Mouse (Mus musculus) 3134 (cell line): Measurements from ENCODE around the gene Pkn1.

Source experiments
- DNase-seq: peaks from one replicate; pipeline ENCODE4 v3.0.0-alpha.2; 2011; ENCODE audit warnings: low spot score; ENCODE audit not compliant: insufficient read length; ENCODE audit errors: extremely low read depth

Gene Pkn1

DNA sequence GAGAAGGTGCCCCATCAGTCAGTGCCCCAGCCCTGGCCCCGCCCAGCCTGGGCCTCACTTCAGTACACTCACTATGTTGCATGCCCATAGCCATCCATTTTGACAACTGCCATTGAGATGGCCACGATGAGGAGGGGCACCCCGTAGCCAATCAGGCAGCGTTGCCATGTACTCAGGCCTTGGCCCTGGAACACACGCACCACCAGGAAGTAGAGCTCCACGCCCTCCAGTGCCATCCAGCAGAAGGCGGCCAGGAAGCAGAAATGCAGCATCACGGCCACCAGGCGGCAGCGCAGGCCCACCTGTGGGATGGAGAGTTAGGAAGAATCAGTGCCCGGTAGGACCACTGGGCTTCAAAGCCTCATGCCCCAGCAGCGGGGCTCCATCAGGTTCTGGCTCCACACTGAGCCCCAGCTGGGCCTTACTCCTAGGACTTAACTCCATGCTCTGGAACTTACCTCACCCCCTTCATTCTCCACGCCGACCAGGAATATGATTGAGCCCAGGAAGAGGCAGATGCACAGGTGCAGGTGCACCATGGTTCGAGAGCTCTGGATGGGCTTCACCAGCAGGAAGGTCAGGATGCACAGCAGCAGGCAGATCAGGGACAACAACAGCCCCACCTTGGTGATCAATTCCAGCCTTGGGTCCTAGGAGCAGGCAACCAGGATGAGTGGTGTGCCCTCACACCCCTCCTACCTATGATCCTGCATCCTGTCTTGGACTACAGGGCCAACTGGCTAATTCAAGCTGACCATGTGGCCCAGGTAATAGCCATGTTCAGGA, 25.9 kb upstream of the Pkn1 start:
- peak; percentile 73 for DNase-seq

DNA sequence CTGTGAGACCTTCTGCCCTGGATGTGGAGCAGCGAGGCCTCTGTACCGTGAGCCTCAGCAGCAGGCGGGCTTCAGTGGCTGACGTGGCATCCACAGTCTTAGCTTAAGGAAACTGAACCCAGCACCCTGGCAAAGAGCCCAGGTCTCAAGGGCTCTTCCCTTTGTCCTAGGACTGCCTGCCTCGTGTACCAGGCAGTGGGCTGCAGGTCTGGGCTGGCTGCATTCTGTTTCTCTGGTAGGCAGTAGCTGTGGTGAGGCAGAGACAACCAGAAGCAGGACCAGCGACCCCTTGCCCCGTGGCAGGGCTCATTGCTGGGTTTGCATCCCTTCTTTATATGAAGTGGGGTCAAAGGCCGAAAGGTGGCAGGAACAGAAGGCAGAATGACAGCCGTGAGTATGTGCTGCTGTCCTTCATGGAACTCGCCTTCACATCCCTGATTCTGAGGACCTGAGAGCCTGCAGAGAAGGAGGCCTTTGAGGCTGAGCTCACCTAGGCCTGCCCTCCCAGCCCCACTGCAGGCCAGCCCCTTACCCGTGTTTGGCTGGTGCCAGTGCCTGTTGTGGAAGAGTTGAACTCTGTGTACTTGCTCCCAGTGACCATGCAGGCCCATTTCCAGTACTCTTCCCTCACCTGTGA, 24.6 kb upstream of the Pkn1 start:
- no peak for DNase-seq

DNA sequence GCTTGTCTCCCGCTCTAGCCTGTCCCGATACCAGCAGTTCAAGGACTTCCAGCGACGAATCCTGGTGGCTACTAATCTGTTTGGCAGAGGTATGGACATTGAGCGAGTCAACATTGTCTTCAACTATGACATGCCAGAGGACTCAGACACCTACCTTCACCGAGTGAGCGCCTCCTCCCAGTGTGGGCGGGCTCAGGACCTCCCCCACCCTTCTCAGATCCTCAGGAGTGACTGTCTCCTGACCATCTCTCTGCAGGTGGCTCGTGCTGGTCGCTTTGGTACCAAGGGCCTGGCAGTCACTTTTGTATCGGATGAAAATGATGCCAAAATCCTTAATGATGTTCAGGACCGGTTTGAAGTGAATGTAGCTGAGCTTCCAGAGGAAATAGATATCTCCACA, 23.7 kb upstream of the Pkn1 start:
- DNase-seq, result no peak

DNA sequence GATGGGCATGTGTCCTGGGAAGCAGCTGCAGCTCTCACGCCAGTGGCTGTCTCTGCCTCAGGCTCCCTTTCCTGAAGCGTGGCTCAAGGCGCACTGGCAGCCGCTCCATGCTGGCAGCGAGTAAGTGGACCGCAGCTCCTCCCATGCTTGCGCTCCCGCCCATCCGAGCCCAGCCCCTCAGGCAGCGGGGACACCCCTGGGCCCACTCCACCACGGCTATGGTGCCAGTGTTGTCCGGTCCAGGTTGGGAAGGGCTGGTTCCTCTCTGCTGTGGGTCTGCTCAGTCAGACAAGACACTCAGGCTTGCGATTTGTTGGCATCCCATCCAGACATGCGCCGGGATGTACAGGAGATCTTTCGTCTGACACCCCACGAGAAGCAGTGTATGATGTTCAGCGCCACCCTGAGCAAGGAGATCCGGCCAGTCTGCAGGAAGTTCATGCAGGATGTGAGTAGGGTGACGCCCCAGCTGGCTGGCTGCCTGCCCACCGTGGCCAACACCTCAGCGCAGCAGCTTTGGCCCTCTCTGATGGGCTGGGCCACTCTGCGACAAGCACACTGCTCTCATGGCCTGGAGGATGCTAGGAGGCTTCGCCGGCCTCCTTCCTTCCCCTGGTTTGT, 22.5 kb upstream of the Pkn1 start:
- no peak for DNase-seq

DNA sequence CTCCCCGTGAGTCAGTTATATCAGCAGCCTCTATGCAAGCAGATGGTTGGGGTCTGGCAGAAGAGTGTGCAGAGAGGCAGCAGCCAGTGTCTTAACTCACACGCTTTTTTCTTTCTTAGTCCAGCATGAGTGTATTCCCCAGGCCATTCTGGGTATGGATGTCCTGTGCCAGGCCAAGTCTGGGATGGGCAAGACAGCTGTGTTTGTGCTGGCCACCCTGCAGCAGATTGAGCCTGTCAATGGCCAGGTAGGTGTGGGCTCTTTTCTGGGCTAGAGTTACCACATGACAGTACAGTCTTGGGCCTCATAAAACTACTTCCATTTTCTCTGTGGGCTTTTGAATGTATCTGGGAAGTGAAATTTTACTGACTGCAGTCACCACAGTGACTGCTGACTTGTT, 20.7 kb upstream of the Pkn1 start:
- DNase-seq, result no peak

DNA sequence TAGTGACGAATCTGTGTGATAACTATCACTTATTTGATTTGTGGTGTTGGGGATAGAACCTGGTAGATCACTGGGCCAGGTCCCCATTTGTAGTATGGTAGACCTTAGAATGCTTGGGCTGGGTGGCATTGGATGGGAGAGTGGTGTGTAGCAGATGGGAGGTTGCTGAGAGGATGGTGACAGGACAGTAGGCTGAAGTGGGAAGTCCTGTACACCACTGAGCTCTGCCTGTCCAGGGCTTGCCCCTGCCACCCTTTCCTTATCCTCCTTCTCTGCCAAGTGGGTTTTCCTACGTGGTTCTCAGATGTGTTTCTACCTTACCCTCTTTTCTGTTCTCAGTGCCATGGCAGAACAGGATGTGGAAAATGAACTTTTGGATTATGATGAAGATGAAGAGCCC, 20.1 kb upstream of the Pkn1 start:
- DNase-seq, result no peak

DNA sequence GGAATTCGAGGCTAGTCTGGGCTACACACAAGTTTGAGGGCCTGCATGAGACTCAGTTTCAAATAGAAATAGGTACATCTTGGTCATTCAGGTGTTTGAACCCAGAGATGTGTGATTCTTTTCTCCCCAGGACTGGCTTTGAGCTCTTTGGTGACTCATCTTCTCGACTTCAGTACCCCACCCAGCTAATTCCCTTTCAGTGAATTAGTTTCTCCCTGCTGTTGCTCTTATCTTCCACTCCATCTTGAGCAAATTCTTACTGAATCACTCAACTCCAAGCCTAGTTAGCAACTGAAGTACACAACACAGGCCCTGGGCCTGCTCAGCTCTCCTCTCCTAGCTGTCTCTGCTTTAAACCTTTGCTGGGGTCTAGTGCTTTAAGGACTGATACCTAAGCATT, 17.6 kb upstream of the Pkn1 start:
- DNase-seq, result no peak

DNA sequence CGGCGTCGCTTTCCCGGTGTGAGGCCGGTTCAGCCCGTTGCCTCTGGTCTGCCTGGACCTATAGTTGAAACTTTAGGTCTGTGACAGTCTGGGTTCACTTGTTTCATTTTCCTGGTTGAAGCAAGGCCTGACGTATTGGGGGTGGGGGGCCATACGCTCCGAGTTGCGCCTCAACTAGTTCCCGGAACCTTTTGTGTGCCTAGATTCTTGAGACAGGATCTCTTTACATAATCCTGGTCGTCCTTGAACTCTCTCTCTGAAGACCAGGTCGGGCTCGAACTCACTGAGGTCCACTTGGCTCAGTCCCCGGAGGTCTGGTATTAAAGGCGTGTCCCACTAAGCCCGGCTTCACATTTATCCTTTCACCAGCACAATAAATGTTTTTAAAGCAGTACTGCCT, 16.8 kb upstream of the Pkn1 start:
- DNase-seq, result no peak

DNA sequence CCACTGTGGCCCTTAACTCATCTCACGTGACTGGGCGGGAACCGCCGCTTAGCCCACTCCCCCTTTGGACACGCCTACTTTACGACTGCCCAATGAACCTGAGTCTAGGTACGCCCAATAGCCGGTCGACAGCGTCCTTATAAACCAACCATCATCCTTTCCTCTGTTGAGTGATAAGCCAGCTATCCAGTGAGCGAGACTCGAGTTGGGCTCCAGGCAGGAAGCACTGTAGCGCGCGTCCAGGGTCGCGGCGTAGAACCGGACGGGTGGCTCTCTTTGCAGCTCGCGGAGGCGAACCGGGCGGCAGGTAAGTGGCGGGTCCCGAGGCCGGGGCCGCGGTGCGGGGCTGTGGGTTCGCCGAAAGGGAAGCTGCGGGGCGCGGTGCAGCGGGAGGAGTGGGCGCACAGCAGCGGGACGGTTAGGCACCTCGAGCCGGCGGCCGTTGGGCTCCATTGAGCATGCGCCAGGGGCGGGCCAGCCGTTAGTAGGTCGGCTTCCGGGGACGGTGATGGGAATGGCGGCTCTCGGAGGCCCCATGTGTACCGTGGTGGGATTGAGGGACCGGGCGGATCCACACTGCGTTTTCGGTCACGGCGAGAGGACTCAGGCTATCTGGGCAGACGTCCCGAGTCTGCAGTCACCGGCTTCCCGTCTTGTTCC, 16.2 kb upstream of the Pkn1 start, which contains the start of gene Ddx39:
Ddx39 (plus strand) TSS at position 147 of the 660 bp plus-strand sequence.
- peak; percentile 94 for DNase-seq

DNA sequence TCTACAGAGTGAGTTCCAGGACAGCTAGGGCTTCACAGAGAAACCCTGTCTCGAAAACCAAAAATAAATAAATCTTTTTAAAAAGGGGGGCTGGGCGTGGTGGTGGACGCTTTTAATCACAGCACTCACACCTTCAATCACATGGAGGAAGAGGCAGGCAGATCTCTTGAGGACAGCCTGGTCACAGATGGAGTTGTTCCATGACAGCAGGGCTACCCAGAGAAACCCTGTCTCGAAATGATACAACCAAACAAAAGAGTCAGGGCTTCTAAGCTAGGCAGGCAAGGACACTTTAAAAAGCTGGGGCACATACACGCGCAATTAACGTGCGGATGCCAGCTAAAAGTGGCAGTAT, 15.7 kb upstream of the Pkn1 start:
- no peak for DNase-seq

DNA sequence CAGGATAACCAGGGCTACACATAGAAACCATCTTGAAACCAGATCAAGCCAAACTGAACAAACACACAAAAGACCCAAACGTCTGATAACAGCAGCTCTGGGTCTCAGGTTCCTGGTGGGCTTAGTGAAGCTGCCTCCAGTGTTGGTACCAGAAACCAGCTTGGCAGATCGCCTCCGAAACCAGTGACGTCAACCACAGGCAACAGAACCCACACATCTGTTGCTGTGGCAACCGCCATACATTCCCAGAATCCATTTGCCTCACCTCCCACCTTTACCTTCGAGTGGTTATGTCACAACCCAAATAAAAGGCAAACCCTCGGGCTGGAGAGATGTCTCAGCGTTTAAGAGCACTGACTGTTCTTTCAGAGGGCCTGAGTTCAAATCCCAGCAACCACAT, 8.6 kb upstream of the Pkn1 start:
- DNase-seq, result no peak

DNA sequence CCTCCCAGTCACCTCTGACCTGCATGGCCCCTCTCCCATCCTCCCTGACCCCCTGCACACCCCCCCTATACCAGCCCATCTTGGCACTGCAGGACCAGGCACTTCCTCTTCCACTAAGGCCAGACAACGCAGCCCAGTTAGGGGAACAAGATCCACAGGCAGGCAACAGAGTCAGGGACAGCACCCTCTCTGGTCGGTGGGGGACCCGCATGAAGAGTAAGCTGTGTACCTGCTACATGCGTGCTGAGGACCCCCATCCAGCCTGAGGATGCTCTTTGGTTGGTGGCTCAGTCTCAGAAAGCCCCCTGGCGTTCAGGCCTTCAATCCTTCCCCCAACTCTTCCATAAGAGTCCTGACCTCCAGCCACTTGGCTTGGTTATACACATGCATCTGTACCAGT, 7.4 kb upstream of the Pkn1 start:
- no peak for DNase-seq

DNA sequence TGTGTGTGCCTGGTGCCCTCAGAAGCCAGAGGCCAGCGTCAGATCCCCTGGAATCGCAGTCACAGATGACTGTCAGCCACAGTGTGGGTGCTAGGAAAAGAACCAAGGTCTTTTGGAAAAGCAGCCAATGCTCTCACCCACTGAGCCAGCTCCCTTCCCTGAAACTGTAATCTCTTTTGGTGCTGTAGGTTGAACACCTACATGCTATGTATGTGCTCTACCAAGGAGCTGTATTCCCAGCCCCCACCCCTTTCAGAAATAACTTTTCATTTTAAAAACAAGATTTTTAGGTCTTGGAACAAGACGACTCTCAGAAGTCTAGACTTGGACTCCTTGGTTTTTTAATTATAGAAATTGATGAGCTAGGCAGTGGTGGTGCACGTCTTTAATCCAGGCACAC, 4.4 kb upstream of the Pkn1 start:
- no peak for DNase-seq

DNA sequence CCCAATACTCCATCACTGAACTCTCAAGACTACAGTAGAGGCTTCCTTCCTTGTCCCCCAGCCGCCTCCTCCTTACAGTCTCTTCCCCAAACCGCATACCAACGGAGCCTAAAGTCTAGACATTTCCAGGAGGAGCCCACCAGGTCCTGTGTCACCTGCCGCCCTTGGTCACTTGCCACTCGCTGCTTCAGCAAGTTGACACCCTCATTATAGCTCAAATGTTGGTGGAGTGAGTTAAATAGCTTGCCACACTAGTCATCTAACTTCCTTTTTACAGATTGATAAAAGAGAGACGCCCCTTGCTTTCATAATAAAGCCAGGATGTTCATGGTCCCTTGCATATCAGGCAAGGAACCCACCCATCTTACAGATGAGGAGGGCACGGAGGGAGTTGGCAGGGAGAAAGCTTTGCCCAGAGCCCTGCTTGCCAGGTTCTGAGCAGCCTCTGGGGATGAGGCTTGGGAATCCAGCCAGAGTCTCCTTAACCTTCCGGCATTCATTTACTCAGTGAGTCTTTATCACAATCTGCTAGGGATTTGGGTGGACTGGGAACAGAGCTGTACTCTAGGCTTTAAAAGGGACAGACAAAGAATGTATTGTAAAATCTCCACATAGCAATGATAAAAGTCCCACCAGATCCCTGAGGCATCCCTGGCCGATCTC, 1.6 kb upstream of the Pkn1 start:
- DNase-seq, result no peak

DNA sequence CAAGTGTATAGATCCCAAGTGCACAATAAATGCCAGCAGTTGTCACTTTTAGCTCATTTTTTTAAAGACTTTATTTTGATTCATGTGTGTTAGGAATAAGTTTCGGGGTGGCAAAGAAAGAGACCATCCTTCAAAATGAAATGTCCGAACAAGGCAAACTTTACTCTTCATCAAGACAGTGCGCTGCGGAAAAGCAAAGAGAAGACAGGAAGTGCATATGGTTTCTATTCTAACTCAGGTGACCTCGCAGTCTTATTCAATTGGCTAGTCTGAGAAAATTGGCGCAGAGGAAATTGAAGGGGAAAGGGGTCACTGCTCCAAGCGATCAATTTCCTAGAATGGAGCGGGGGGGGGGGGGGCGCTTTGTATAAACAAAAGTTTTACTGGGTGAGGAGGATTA, 587 bp upstream of the Pkn1 start:
- no peak for DNase-seq

DNA sequence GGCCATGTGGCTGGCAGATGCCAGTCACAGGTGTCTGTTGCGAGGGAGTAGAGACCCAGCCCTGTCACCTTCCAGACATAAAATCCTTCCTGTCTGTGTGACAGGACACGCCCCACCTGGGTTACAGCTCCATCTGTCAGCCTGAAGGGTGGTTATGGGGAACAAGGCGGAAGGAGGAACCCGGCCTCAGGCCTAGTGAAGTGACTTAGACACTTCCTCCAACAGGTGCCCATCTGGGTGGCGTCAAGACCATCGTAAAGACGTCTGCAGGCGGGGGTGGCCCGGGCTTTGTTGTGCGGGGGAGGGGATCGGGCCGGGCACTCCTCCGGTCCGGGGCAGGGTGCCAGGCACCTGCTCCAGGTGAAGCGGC, 703 bp downstream of the Pkn1 start:
- peak; percentile 42 for DNase-seq

DNA sequence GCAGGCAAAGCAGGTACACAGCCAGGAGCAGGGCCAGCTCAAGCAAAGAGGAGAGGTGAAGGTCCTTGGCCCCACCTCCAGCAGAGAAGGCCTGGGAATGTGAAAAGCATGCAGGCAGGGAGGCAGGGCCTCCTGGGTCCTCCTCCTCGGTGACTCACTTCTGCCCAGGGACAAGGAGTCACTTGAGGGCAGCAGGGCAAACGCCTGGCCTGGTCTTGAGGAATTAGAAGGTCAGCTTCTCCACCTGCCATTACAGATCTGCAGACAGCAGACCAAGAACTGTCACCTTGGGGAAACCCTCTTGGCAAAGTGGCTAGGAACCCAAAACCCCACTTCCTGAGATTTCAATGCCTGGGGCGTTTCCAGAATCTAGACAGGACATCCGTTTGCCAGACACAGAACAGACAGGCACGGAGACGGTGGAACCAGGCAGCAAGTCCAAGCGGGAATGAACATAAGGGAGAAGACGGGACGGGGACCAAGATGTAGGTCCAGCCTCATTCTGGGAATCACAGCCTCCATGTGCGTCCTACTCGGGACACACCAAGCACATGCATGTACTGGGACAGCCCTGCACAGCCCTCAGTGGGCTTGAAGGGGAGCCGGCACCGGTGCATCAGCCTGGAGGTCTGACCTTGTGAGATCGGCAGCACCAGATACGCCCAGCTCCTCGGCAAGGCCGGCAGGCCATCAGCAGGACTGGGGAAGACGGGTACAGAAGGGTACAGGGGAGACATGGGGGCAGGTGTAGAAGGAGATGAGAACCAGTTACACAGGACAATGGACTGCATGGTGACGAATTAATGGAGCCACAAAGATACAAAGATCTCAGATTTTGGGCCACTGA, 1.4 kb downstream of the Pkn1 start:
- DNase-seq, result peak; percentile 65

DNA sequence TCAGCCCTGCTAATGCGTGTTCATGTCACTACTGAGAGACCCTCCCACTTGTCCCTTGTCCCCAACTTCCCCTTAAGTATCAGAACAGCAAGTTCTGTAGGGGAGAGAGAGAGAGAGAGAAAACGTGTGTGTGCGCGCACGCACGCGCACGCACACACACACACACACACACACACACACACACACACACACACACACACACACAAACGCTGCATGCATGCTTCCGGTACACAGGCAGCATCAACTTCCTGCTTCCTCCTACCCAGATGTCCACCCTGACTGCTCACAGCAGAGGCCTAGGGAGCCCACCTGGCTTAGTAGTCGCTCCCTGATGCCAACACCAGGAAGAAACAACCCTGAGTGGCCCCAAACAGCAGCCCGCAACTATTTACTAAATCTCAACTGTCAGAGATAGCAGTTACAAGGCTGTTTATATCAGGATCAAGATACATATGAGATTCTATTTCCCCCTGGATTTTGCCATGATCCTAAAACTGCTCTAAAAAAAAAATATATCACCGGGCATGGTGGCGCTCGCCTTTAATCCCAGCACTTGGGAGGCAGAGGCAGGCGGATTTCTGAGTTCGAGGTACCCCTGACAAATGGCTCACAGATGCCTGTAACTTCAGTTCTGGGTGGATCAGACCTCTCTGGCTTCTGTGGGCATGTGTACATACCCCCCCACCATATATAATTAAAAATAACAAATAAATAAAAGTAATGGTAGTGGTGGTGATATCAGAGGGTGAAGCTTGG, 3.5 kb downstream of the Pkn1 start:
- DNase-seq, result no peak

DNA sequence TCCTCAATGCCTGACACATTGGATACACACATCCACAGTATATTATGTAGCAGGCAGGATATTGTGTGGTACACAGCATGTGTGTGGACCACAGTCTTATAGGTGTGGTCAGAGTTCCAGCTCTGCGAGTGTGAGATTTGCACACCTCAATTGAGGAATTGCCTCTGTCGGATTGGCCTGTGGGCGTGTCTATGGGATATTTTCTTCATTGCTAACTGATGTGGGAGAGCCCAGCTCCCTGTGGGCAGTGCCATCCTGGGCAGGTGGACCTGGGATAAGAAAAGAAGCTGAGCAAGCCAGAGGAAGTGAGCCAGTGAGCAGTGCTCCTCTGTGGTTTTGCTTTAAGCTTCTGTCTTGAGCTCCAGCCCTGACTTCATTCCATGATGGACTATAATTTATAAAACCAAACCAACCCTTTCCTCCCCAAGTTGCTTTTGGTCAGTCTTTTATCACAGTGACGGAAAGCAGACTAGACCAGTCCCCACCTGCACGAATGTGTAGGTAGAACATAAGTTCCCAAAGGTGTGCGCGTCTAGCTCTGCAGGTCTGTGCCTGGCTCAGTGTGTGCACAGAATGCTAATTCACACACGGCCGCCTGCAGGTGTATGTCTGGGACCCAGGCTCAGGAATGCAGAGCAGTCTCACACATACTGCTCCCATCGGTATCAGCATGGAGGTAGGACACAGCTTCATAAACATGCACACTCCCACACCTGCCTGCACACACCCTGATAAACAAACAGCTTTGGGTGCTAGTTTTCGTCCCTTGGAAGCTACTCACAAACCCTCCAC, 4.4 kb downstream of the Pkn1 start:
- no peak for DNase-seq
